ENCODE assay signal across 8 mouse cellular contexts in the genomic region with DNA sequence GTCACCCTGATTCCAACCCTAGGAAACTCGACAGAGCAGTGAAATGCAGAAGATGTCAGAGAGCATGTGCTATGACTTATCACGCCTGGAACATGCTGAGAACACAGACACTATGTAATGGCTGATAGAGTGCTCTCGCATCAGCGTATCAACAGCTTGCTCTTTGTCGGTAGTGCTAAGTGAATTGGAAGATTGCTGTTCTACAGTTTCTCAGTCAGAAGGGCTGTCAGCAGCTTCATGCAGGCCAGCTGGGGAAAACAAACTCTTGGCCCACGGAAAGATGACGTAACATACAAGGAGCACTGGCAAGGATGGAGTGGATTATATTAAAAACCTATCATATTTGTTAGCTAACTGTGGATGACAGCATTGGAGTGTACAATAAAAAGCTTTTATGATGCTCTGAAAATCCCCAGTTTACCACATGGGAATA.
A peak's percentile ranks its signal among the peaks of the same experiment; 100 is the strongest.
DNase-seq lines count a peak whose midpoint lies in the region; ATAC-seq and TF ChIP-seq lines count a peak whose summit lies in the region.
"Had no signal": no experiment of that assay in that cellular context is flagged by ENCODE, and none has a peak within 500 bp of the region (broad histone marks: within the 10 kb centered on the region; RNA-seq: fewer than 3 reads in every experiment).

No protein-coding gene starts in this region.

- no peak overlapping the region for H3K4me3 ChIP-seq in neural tube, embryonic 11.5 days (ENCODE audit: low read depth, low read length)
- no peak overlapping the region for H3K4me3 ChIP-seq in hindbrain, embryonic 12.5 days
- no peak overlapping the region for H3K4me3 ChIP-seq in thymus, adult 2 months (ENCODE audit: control insufficient read depth, insufficient read depth, low read length)
- H3K4me3 ChIP-seq: liver, embryonic 15.5 days had no signal

- WGBS in neural tube, embryonic 11.5 days: 67% methylated on average over 7 of the region's 7 CpGs
- 56% methylated on average over 7 of the region's 7 CpGs for WGBS in hindbrain, embryonic 12.5 days
- WGBS in thymus, adult 2 months: 84% methylated on average over 7 of the region's 7 CpGs

- H3K9ac ChIP-seq in neural tube, embryonic 11.5 days (ENCODE audit: low read length): no peak overlapping the region
- no peak overlapping the region for H3K9ac ChIP-seq in hindbrain, embryonic 12.5 days
- H3K9ac ChIP-seq: liver, embryonic 15.5 days had no signal

- ATAC-seq in neural tube, embryonic 11.5 days (ENCODE audit: insufficient read depth, low FRiP score, low TSS enrichment): peak; percentile 45; the same call in 1 of the 2 replicates
- peak; percentile 71; the same call in 1 of the 2 replicates for ATAC-seq in hindbrain, embryonic 12.5 days (ENCODE audit: low FRiP score)

- no peaks in the 10 kb centered on the region for H3K4me1 ChIP-seq in neural tube, embryonic 11.5 days (ENCODE audit: control insufficient read depth, insufficient read depth, low read length)
- peaks cover 7% of the 10 kb centered on the region for H3K4me1 ChIP-seq in hindbrain, embryonic 12.5 days
- H3K4me1 ChIP-seq in thymus, adult 2 months (replicated peaks; ENCODE audit: control insufficient read depth, insufficient read depth, low read length): no peaks in the 10 kb centered on the region
- H3K4me1 ChIP-seq: liver, embryonic 15.5 days had no signal

- no peaks in the 10 kb centered on the region for H3K36me3 ChIP-seq in neural tube, embryonic 11.5 days (ENCODE audit: control insufficient read depth, insufficient read depth, low read length)
- H3K36me3 ChIP-seq in hindbrain, embryonic 12.5 days: no peaks in the 10 kb centered on the region
- H3K36me3 ChIP-seq in thymus, adult 2 months (ENCODE audit: control insufficient read depth, insufficient read depth, low read length): no peaks in the 10 kb centered on the region
- H3K36me3 ChIP-seq: liver, embryonic 15.5 days had no signal

- H3K27ac ChIP-seq in neural tube, embryonic 11.5 days (ENCODE audit: low read depth, low read length): no peak overlapping the region
- no peak overlapping the region for H3K27ac ChIP-seq in hindbrain, embryonic 12.5 days
- no peak overlapping the region for H3K27ac ChIP-seq in thymus, adult 2 months (ENCODE audit: control insufficient read depth, insufficient read depth, low read length)
- H3K27ac ChIP-seq: liver, embryonic 15.5 days had no signal

- TF ChIP-seq POLR2A in thymus, adult 2 months (IDR thresholded peaks at IDR 0.05; ENCODE audit: control insufficient read depth, extremely low read depth, insufficient read depth, low read length, poor library complexity): no peak

- intact Hi-C loops in left cerebral cortex, postnatal 25 days (cut with DNase I): loop anchor here (5.0 kb wide), 1 partner anchor 327 kb away; no protein-coding TSS in a partner anchor

- no peak overlapping the region for H3K4me2 ChIP-seq in neural tube, embryonic 11.5 days (ENCODE audit: low read depth)
- H3K4me2 ChIP-seq in hindbrain, embryonic 12.5 days (replicated peaks): no peak overlapping the region
- H3K4me2 ChIP-seq: liver, embryonic 15.5 days had no signal

- no peaks in the 10 kb centered on the region for H3K27me3 ChIP-seq in neural tube, embryonic 11.5 days (ENCODE audit: control insufficient read depth, insufficient read depth, low read length)
- H3K27me3 ChIP-seq in hindbrain, embryonic 12.5 days: no peaks in the 10 kb centered on the region
- H3K27me3 ChIP-seq in thymus, adult 2 months (ENCODE audit: control insufficient read depth, insufficient read depth, low read length): no peaks in the 10 kb centered on the region
- H3K27me3 ChIP-seq: liver, embryonic 15.5 days had no signal

- no peaks in the 10 kb centered on the region for H3K9me3 ChIP-seq in neural tube, embryonic 11.5 days (ENCODE audit: control insufficient read depth, low read length)
- H3K9me3 ChIP-seq in hindbrain, embryonic 12.5 days (replicated peaks): no peaks in the 10 kb centered on the region
- H3K9me3 ChIP-seq: liver, embryonic 15.5 days had no signal

- no peak for TF ChIP-seq CTCF in thymus, adult 2 months (IDR thresholded peaks at IDR 0.05; ENCODE audit: borderline replicate concordance, control insufficient read depth, extremely low read depth, insufficient read depth, low read length, poor library complexity)

- peak; percentile 11 for DNase-seq in neural tube, embryonic 11.5 days (ENCODE audit: low spot score)
- no peak for DNase-seq in neural tube, embryonic 10.5 days (ENCODE audit: extremely low spot score, low spot score)
- DNase-seq in frontal cortex, postnatal 25 days (ENCODE audit: low spot score in 2 of 2): peak; percentile 14 to 15
- DNase-seq in left cerebral cortex, postnatal 25 days (ENCODE audit: low spot score in 2 of 2): peak; percentile 53 to 73
- peak; percentile 62 for DNase-seq in right cerebral cortex, adult 18-20 months
- no peak for DNase-seq in thymus, adult 2 months

Comparison
In these comparisons a context has a peak if more than half of its experiments do, and no peak if none do; other contexts are left out.
1. DNase-seq: peak in neural tube, embryonic 11.5 days (single experiment), frontal cortex, postnatal 25 days (2 of 2), left cerebral cortex, postnatal 25 days (2 of 2) and right cerebral cortex, adult 18-20 months (single experiment); none in neural tube, embryonic 10.5 days (single experiment) and thymus, adult 2 months (single experiment).